Mouse (Mus musculus): Measurements from ENCODE around the gene Inpp5b.

The Inpp5b gene

GRCm38 (mm10) chr4:124765802-124766565 lies 24.3 kb downstream of the Inpp5b start:
- no peak for DNase-seq (ENCODE audit: low spot score in 2 of 2)

DNA sequence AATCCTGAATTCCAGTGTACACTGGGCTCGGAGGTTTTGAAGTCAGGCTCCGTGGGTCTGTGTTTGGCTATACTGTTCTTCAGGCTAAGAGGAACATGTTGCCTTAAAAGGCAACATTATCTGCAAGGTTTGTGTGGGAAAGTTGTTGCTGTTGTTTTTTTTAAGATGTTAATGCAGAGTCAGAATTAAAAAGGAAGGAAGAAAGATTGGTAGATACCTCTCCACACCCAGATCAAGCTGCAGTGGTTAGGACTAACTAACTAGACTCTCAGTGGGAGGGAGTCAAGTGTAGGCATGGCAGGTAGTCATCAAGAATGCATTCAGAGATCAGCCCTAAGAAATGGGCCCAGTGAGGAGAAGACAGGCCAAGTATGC lies 24.9 kb downstream of the Inpp5b start:
- DNase-seq (ENCODE audit: low spot score in 2 of 2), result no peak

DNA sequence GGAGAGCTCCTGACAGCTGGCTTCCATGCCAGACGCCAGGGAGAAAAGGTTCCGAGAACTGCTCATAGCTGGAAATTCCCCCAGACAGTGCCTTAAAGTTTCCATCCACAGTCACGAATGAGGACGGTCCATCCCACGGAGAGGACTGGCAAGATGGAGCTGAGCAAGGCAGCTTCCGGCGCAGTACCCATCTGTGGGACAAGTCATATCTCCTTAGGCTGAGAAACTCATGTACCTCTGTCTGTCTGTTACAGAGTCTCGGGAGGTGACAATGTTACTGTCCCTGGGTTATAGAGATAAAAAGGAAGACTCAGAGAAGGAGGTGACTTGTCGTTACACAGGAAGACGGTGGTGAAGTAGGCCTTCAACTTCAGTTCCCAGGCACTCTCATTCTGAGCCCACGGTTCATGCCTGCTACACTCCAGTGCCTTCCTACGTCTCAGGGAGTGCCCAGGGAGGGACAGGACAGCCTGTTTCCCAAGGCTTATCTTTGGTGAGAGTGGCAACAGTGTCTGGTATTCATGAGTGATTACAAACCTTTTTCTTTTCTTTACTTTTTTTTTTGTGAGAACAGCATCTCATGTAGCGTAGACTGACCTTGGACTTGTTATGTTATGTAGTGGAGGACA lies 27.4 kb downstream of the Inpp5b start:
- DNase-seq (ENCODE audit: low spot score in 2 of 2), result no peak

- no peak for DNase-seq (ENCODE audit: low spot score in 2 of 2)
These were observed 29.0 kb downstream of the Inpp5b start for GRCm38 (mm10) chr4:124770624-124771023.

GRCm38 (mm10) chr4:124772125-124772524 lies 30.5 kb downstream of the Inpp5b start:
- no peak for DNase-seq (ENCODE audit: low spot score in 2 of 2)

DNA sequence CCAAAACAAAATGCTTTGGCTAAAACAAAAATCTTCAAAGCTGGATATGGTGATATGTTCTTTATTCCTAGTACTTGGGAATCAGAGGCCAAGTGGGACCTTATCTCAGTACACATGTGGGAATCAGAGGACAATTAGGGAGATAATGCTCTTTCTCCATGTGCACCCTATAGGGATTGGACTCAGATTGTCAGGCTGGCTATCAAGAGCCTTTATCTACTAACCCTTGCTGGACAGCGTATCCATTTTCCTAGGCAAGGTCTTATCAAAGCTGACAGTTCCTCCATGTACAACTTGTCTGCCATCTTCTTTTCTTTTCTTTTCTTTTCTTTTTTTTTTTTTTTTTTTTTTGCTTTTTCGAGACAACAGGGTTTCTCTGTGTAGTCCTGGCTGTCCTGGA lies 31.8 kb downstream of the Inpp5b start:
- no peak for DNase-seq (ENCODE audit: low spot score in 2 of 2)

DNA sequence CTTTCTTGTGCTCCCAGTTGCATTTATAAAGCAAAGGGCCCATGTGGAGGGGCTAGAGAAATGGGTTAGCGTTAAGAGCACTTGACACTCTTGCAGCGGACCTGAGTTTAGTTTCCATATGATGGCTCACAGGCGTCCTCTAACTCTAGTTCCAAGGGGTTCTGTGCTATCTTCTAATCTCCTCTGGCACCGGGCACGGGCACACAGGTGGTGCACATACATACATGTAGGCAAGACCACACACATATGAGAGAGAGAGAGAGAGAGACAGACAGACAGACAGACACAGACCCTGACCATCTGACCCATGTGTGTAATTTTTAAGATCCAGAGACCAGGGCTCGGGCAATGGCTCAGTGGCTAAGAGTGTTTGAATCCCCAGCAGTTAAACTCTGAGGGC lies 32.3 kb downstream of the Inpp5b start:
- no peak for DNase-seq (ENCODE audit: low spot score in 2 of 2)

GRCm38 (mm10) chr4:124774429-124774828 lies 32.8 kb downstream of the Inpp5b start:
- no peak for DNase-seq (ENCODE audit: low spot score in 2 of 2)

DNA sequence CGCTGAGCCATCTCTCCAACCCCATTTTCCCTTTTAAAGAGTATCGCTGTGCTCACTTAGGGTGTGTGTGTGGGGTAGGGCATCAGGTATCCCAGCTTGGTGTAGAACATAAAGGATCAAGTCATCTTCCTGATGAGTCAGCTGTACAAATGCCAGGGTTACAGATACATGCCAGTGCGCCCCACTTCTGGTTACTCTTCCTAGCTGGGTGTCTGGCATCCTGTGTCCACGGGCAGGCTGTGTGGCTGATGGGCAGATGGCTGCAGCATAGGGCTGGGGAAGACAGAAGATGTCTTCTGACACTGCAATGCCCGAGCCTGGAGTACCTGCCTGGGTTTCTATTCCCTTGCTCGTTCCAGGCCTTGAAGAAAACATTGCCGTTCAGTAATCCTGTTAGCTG lies 39.7 kb downstream of the Inpp5b start:
- DNase-seq (ENCODE audit: low spot score in 2 of 2), result no peak

GRCm38 (mm10) chr4:124782395-124782794 lies 40.7 kb downstream of the Inpp5b start:
- no peak for DNase-seq (ENCODE audit: low spot score in 2 of 2)

DNA sequence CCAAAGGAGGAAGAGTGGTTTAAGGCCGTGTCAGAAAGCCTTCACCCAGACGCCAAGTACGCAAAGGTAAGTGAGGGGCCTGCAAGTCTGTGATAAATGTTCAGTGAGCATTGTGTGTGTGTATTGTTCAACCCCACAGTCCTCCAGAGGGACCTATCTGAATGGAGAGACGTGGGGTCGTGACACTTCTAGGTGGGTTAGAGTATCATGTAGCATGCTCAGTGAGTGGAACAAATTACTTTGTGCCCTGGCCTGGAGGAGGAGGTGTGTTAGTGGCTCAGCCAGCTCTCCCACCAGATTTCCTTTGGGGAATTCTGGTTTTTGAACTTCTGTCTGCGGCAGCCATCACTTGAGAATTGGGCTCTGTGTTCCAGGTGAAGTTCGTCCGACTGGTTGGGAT lies 42.3 kb downstream of the Inpp5b start:
- no peak for DNase-seq (ENCODE audit: low spot score in 2 of 2)

DNA sequence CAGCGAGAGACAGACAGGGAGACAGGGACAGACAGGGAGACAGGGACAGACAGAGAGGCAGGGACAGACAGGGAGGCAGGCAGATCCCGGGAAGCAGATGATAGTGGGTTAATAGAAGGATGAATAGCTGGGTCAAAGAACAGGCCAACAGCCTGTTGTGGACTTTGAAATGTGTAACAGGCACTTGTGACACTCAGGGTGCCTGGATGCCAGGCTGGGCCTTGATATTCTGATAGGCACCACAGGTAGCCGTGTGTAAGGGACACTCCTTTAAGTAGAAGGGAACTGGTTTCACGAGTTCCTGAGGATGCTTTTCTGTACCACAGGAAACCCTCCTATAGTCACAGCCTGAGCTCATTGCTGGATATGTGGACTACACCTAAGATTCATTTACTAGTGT lies 48.4 kb downstream of the Inpp5b start:
- no peak for DNase-seq (ENCODE audit: low spot score in 2 of 2)

DNA sequence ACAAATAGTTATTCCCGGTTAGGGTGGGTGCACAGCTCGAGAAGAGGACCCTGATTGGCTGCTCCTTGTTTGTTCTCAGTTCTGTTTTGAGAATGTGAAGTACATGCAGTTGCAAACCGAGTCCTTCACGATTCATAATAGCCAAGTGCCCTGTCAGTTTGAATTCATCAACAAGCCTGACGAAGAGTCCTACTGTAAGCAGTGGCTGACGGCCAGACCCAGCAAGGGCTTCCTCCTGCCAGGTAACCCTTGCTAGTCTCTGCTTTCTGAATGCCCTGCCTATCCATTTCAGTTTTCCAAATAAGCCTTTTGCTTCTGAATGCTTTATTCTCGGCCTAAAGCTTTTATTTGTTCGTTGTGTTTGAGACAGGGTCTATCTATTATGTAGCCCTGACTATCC lies 50.5 kb downstream of the Inpp5b start:
- no peak for DNase-seq (ENCODE audit: low spot score in 2 of 2)

GRCm38 (mm10) chr4:124796141-124796540 lies 54.5 kb downstream of the Inpp5b start:
- no peak for DNase-seq (ENCODE audit: low spot score in 2 of 2)

GRCm38 (mm10) chr4:124796913-124797312 lies 55.3 kb downstream of the Inpp5b start:
- DNase-seq (ENCODE audit: low spot score in 2 of 2), result no peak

GRCm38 (mm10) chr4:124801552-124802308 lies 60.1 kb downstream of the Inpp5b start, which contains the start of gene Mtf1:
Gene Mtf1 (plus strand): TSS chr4:124802104.
- peak; percentile 79 to 91 for DNase-seq (ENCODE audit: low spot score in 2 of 2)

DNA sequence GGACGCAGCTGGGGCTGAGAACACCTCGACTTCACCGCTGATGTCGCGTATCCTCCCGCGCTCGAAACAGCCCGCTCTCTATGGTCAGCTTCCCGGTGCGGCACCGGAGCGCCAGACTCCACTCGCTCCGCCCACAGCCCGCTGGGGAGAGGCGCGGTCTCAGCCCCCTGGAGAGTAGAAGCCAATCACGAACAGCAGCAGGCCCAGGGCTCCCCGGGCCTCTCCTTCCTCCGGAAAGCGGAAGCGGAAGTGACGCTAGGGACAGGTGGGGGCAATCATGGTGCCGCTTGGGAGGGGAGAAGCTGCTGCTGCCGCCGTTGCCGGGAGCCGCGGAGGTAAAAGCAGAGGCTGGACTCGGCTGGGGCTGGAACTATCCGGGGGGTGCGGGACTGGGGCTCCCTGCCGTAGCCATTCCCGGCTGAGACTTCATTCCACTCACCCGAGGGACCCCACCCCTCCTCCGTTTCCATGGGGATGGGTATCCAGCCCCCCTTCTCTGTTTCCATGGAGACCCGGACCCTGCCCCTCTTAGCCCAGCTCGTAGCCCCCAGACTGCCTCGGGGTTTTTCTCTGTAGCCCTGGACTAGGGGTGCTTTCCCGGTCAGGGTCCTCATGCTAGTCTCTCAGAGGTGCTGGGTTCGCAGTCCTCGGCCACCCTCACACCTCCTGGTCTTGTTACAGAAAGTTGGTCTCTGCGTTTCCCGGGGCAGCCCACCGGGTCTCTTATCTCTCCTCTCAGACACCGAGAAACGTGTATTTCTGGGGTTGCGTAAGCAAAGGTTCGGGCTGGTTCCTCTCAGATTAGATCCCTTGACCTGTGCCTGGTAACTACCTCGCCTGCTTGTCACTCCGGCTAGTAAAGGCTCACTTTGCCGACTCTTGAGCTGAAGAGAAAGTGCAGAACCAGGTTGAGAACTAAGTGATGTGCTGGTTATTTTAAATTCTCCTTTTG lies 60.9 kb downstream of the Inpp5b start:
- DNase-seq (ENCODE audit: low spot score in 2 of 2), result peak; percentile 97 to 98

DNA sequence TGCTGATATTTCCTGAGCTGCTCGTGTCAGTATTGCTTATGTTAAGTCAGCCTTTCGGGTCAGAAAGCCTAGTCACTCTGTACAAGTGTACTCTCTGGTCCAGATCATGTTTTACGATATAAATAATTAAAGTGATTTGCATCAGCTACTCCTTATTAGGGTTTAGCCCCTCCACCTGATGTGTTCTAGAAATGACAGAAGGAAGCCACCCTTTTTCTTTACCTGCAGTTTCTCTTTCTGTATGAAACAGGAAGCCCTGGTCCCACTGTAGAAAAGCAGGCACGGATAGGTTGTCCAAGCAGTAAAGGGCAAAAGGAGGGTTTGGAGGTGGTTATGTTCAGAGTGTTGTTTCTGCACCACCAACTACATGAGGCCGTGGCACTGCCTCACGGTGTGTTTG lies 61.8 kb downstream of the Inpp5b start:
- DNase-seq (ENCODE audit: low spot score in 2 of 2), result no peak

GRCm38 (mm10) chr4:124808511-124808910 lies 66.9 kb downstream of the Inpp5b start:
- DNase-seq (ENCODE audit: low spot score in 2 of 2), result no peak

DNA sequence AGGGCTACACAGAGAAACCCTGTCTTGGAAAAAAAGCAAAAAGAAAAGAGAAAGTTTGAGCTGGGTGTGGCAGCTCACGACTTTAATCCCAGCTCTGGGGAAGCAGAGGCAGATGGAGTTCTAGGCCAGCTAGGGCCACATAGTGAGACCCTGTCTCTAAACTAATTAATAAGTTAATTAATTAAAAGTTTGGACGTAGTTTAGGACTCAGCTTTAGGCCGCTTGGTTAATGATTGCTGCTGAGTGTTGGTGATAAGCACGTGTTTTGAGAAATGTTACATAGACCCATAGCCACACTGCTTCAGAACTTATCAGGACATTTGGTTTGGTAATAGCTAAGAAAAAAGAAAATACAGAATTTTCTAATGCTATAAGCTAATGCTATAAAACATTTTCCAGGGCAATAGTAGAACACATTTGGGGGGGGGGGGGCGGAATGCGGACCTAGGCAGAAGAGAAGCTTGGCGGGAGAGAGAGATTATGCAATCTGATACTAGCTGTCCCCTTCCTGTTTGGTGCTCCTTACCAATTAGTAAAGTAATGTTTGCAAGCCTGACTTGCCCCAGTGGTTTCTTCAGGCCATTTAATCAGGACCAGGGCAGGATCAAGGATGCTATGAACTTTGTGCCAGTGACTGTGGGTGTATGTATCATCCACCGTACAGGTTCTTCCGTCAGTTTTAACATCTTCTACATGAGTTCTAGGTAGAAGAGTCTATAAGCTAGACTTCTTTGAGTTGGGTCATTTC lies 67.7 kb downstream of the Inpp5b start:
- DNase-seq (ENCODE audit: low spot score in 2 of 2), result no peak

GRCm38 (mm10) chr4:124810056-124810455 lies 68.4 kb downstream of the Inpp5b start:
- DNase-seq (ENCODE audit: low spot score in 2 of 2), result no peak
